Mouse (Mus musculus) stomach, postnatal 0 days (tissue): ENCODE data around the gene Polr3b.

Experiments used
- CTCF ChIP-seq: IDR thresholded peaks from 2 replicates; pipeline ENCODE4 v1.5.1; 2016; ENCODE audit warnings: antibody characterized with exemption, low read depth, mild to moderate bottlenecking, moderate library complexity
- EP300 ChIP-seq: optimal IDR thresholded peaks from 2 replicates; pipeline ENCODE3; 2016; ENCODE audit warnings: antibody characterized with exemption

- TF ChIP-seq CTCF: no peak
- TF ChIP-seq EP300: no peak
Measured at GRCm38 (mm10) chr10:84702115-84702514, 80.0 kb downstream of the Polr3b start.
